Mouse (Mus musculus) spleen, postnatal 4 days (tissue): ENCODE measurements around the gene Adora1.

Experiments used
- DNase-seq, 2 experiments: peaks; one replicate each; pipeline ENCODE4 v3.0.0; 2022; ENCODE audit warnings: low spot score in 2 of 2

Gene Adora1

DNA sequence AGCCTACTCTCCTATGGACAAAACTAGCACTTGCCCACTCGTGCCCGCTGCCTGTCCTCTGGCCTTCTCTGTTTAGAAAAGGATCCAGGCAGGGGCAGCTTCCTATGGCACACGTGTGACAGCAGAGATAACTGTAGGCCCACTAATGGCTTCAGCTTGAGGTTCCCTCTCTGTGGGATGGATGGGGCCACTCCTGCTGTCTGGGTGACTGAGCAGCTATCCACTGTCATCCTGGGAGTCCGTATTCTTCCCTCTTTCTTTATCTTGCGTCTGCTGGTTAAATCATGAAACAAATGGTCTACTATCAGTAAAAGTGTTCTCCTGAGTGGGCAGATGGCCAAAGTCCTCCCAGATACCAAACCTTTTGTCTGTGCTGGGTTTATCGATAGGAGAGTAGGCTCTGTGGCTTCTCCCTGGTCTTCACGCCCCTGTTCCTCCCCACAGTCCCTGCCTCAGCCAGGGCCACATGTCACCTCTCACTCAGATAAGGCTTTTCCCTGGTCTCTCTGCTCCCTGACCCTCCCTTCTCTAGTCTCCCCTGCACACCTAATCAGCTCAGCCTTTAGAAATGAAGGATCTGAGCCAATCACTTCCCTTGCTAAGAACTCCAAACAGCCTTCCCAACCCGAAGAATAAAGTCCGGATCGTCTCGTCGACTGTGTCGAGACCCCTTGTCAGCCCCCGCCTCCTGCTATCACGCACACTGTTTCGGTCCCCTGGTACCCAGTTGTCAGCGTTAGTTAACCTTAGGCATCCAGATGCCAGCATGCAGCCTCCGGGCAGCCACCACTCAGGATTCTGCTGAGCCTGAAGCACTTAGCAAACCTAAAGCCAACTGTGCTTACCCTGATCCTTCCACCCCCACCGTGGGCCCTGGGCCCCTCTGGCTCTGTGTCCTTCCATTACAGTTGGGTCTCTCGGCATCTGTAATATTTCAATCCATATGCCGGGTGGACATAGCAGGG is 82.3 kb downstream of the Adora1 start:
- no peak for DNase-seq

GRCm38 (mm10) chr1:134151655-134152412 is 83.4 kb downstream of the Adora1 start:
- DNase-seq: peak; percentile 69 to 87

- no peak for DNase-seq
Observed at GRCm38 (mm10) chr1:134150745-134151144, 84.5 kb downstream of the Adora1 start.

- no peak for DNase-seq
Observed at GRCm38 (mm10) chr1:134150076-134150475, 85.2 kb downstream of the Adora1 start.
